Mouse (Mus musculus) lung, embryonic 16.5 days (tissue): Measurements from ENCODE around the gene Mcur1. TPM values are rescaled to one million over a fixed set of nuclear protein-coding genes. Genes with fewer than 3 reads are reported as not detected.

Source experiments
- ATAC-seq: fragments of 200-750 bp; cut with Nextera tagmentation; 2 replicates; pipeline ENCODE4 v1.8.0; 2017; ENCODE audit warnings: low read depth, mild to moderate bottlenecking, moderate library complexity
- H3K27ac ChIP-seq: fragments of 300-500 bp; sonication (generic); 2 replicates; pipeline ENCODE4 v1.5.1; 2014; ENCODE audit warnings: mild to moderate bottlenecking, control low read depth, low read length
- H3K27me3 ChIP-seq: fragments of 300-500 bp; sonication (generic); 2 replicates; pipeline ENCODE4 v1.6.1; 2014; ENCODE audit warnings: low read depth, low read length, mixed read lengths; ENCODE audit not compliant: control insufficient read depth, insufficient read depth
- H3K36me3 ChIP-seq: fragments of 300-500 bp; sonication (generic); 2 replicates; pipeline ENCODE4 v1.6.1; 2014; ENCODE audit warnings: low read length; ENCODE audit not compliant: control insufficient read depth, insufficient read depth
- H3K4me1 ChIP-seq: fragments of 300-500 bp; sonication (generic); replicated peaks from 2 replicates; pipeline ENCODE4 v1.6.1; 2014; ENCODE audit warnings: low read length, mixed read lengths; ENCODE audit not compliant: control insufficient read depth, insufficient read depth
- H3K4me2 ChIP-seq: fragments of 300-500 bp; sonication (generic); 2 replicates; pipeline ENCODE4 v1.6.1; 2014; ENCODE audit warnings: low read depth, low read length, control low read depth
- H3K4me3 ChIP-seq: fragments of 300-500 bp; sonication (generic); 2 replicates; pipeline ENCODE4 v1.5.1; 2014; ENCODE audit warnings: mild to moderate bottlenecking, low read length, control low read depth
- H3K9ac ChIP-seq: fragments of 300-500 bp; sonication (generic); 2 replicates; pipeline ENCODE4 v1.6.1; 2014; ENCODE audit warnings: low read length, control low read depth
- H3K9me3 ChIP-seq: fragments of 300-500 bp; sonication (generic); 2 replicates; pipeline ENCODE4 v1.6.1; 2016; ENCODE audit warnings: low read length; ENCODE audit not compliant: control insufficient read depth
- WGBS: fragments of 180-500 bp; shearing (Covaris S2); extraction: QIAGEN DNeasy Blood & Tissue Kit; methylation state at CpG from one replicate; pipeline ENCODE4 v1.1.7; 2014; 5-methylcytosine and 5-hydroxymethylcytosine counted together
- polyA plus RNA-seq: library from polyadenylated mRNA; unstranded; fragments of >200 nt; fragmentation: Nextera tagmentation; extraction: Ambion mirVana; gene quantifications from 2 replicates; pipeline ENCODE4 v1.2.1, GENCODE M21; 2015

Gene Mcur1
- polyA plus RNA-seq, 1 experiment from 2014 or later, result 16.4 TPM

- Histone ChIP-seq H3K27ac (peak overlapping the region; percentile 79), H3K4me3 (no peak overlapping the region), H3K4me1 (peaks cover 24% of the 10 kb centered on the region), H3K36me3 (no peaks in the 10 kb centered on the region), H3K9ac (no peak overlapping the region), H3K4me2 (no peak overlapping the region), H3K9me3 (no peaks in the 10 kb centered on the region), H3K27me3 (no peaks in the 10 kb centered on the region)
- peak; percentile 88 for ATAC-seq
- WGBS, result 32% methylated on average over 16 of the region's 16 CpGs
These were observed 35.3 kb downstream of the Mcur1 start for GRCm38 (mm10) chr13:43524491-43525362.

DNA sequence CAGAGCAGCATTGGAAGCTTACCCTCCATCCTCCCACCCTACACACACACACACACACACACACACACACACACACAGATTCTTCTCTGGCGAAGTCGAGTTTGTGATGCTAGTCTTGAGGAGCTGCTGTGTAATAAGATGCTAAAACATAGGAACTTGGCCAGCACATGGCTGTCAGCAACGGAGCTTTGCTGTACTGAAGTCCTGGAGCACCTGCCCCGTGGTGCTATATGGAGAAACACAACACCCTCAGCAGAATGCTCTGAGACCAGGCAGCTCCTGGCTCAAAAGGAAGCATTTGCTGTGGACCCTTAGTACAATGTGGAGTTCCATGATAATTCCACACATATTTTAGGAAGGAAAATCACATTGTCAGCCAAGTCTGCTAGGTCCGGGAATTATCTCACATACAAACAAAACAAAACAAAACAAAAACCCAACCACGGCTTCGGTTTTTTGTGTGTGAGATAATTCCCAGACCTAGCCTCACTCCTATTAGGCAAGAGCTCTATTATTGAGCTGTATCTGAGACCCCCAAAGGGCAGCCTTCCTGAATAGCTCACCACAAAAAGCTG lies 36.0 kb downstream of the Mcur1 start:
- ATAC-seq, result no peak
- H3K27me3 ChIP-seq, result no peaks in the 10 kb centered on the region
- H3K27ac ChIP-seq, result peak overlapping the region; percentile 79
- no peak overlapping the region for H3K4me3 ChIP-seq
- H3K36me3 ChIP-seq, result no peaks in the 10 kb centered on the region
- WGBS, result 48% methylated on average over 7 of the region's 7 CpGs
- no peak overlapping the region for H3K4me2 ChIP-seq
- peaks cover 24% of the 10 kb centered on the region for H3K4me1 ChIP-seq
- H3K9me3 ChIP-seq, result no peaks in the 10 kb centered on the region
- H3K9ac ChIP-seq, result no peak overlapping the region

DNA sequence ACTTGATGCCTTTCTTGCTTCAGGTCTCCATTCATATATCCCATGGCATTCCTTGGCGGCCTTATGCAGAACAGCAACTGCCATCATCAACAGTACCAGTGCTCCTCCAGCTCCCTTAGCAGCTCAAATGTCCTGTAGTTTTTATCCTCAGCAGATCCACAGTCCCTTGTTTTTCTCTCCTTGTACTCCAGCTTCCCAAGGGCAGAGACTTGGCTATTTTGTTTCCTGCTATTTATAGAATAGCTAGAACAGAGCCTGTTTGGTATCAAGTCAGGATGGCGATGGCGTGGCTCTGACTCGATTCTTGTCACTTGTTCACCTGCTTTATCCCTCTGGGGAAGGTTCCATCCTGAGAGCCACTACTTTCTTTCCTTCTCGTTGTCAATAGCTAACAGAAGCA lies 38.1 kb downstream of the Mcur1 start:
- WGBS, result 90% methylated on average over 5 of the region's 5 CpGs
- Histone ChIP-seq H3K9me3 (no peaks in the 10 kb centered on the region), H3K27ac (no peak overlapping the region), H3K4me1 (peaks cover 24% of the 10 kb centered on the region), H3K4me3 (no peak overlapping the region), H3K9ac (no peak overlapping the region), H3K36me3 (no peaks in the 10 kb centered on the region), H3K27me3 (no peaks in the 10 kb centered on the region), H3K4me2 (no peak overlapping the region)
- ATAC-seq, result no peak

DNA sequence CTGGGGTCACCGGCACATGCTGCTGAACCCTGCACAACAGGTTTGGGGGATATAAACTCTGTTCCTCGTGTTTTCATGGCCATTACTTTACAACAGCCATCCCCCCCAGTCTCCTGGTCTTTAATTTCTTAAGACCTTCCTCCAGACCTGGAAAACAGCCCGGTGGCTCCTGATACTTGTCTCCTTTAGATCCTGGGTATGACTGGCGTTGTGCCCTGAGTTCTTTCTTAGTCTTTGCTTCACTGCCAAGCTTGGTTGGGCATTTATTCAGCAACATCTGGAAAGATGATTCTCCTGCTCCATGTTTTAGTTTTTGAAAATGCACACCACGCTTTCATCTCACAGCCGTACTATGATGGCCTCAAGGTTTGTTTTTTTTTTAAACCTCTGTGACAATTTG lies 40.7 kb downstream of the Mcur1 start:
- no peaks in the 10 kb centered on the region for H3K36me3 ChIP-seq
- H3K9me3 ChIP-seq, result no peaks in the 10 kb centered on the region
- H3K4me1 ChIP-seq, result peaks cover 7% of the 10 kb centered on the region
- no peak for ATAC-seq
- H3K4me3 ChIP-seq, result no peak overlapping the region
- H3K27ac ChIP-seq, result no peak overlapping the region
- H3K4me2 ChIP-seq, result no peak overlapping the region
- no peak overlapping the region for H3K9ac ChIP-seq
- WGBS, result 68% methylated on average over 6 of the region's 6 CpGs
- H3K27me3 ChIP-seq, result no peaks in the 10 kb centered on the region

DNA sequence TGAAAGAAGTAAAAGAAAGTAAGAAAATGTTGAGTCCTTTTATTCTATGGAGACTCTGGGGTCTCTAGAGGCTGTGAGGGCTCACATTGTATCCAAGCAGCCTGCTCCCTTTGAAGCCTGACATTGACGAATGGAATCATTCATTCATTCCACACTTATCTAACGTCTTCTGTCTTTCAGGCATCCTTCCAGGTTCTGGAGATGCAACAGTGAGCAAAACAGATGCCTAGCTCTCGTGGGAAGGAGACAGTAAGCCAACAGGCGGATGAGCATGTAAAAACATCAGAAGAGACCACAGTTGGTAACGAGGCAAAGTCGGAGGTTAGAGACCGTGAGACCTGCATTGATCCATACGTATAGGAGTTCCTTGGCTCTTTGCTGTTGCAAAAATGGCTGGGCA lies 42.6 kb downstream of the Mcur1 start:
- no peak overlapping the region for H3K4me3 ChIP-seq
- ATAC-seq, result no peak
- no peak overlapping the region for H3K4me2 ChIP-seq
- H3K27ac ChIP-seq, result no peak overlapping the region
- no peaks in the 10 kb centered on the region for H3K4me1 ChIP-seq
- H3K9me3 ChIP-seq, result no peaks in the 10 kb centered on the region
- no peaks in the 10 kb centered on the region for H3K27me3 ChIP-seq
- H3K36me3 ChIP-seq, result no peaks in the 10 kb centered on the region
- WGBS, result 61% methylated on average over 8 of the region's 8 CpGs
- H3K9ac ChIP-seq, result no peak overlapping the region

GRCm38 (mm10) chr13:43516931-43517330 lies 43.1 kb downstream of the Mcur1 start:
- Histone ChIP-seq H3K9me3 (no peaks in the 10 kb centered on the region), H3K4me1 (no peaks in the 10 kb centered on the region), H3K9ac (no peak overlapping the region), H3K36me3 (no peaks in the 10 kb centered on the region), H3K27ac (no peak overlapping the region), H3K4me3 (no peak overlapping the region), H3K27me3 (no peaks in the 10 kb centered on the region), H3K4me2 (no peak overlapping the region)
- 60% methylated on average over 6 of the region's 6 CpGs for WGBS
- ATAC-seq, result no peak

DNA sequence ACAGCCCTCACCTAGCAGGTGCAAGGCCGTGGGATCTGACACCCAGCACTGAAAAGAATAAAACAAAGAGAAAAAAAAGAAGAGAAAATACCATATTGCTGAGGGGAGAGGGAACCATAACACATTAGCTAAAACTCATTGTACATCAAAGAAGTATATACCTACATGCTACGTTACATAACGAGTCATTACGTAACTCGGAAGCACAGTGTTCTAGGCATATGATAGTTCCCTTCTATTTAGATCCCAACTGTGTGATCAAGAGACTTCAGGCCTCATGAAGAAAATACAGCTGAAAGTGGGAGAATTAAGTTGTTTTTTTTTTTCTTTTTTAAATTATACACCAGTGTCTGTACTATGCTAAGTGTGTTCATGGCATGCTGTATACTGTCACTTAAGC lies 43.9 kb downstream of the Mcur1 start:
- 84% methylated on average over 5 of the region's 5 CpGs for WGBS
- Histone ChIP-seq H3K9ac (no peak overlapping the region), H3K4me2 (no peak overlapping the region), H3K4me1 (no peaks in the 10 kb centered on the region), H3K4me3 (no peak overlapping the region), H3K27me3 (no peaks in the 10 kb centered on the region), H3K36me3 (no peaks in the 10 kb centered on the region), H3K27ac (no peak overlapping the region), H3K9me3 (no peaks in the 10 kb centered on the region)
- ATAC-seq, result no peak

DNA sequence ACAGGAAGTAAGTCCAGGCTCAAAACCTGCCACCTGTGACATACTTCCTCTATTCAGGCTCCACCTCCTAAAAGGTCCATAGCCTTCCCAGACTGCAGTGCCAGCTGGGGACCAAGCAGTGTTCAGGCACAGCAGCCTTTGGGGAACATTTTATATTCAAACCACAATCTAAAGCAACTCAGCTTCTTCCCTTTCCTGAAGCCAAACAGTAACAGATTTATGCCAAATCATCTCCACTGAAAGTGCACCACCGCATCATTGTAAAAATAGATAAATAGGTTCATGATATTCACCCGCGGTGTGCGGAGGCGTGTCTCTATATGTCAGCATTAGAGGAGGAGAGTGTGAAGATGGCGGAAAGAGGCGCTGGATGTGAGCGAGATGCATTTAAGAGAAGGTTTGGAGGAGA lies 45.0 kb downstream of the Mcur1 start:
- Histone ChIP-seq H3K4me3 (no peak overlapping the region), H3K9me3 (no peaks in the 10 kb centered on the region), H3K4me1 (no peaks in the 10 kb centered on the region), H3K27me3 (no peaks in the 10 kb centered on the region), H3K27ac (no peak overlapping the region), H3K9ac (no peak overlapping the region), H3K4me2 (no peak overlapping the region), H3K36me3 (no peaks in the 10 kb centered on the region)
- ATAC-seq, result no peak
- WGBS, result 56% methylated on average over 8 of the region's 8 CpGs

DNA sequence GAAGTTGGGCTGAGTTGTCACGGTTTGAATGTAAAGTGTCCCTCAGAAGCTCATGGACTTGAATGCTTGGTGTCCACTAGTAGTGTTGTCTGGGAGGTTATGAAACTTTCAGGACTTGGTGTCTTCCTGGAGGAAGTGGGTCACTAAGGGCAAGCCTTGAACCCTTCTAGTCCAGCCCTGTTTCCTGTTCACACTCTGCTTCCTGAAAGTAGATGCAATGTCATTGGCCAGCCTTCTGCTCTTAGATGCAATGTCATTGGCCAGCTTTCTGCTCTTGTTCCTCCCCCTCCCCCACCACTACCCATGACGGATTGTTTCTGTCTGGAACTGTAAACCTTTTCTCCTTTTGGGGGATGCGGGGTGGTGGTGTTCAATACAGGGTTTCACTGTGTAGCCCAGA lies 47.3 kb downstream of the Mcur1 start:
- 86% methylated on average over 3 of the region's 3 CpGs for WGBS
- no peaks in the 10 kb centered on the region for H3K9me3 ChIP-seq
- ATAC-seq, result no peak

More for the DNA sequence above, 47.3 kb downstream of the Mcur1 start:
- Histone ChIP-seq H3K27me3 (no peaks in the 10 kb centered on the region), H3K36me3 (no peaks in the 10 kb centered on the region), H3K9ac (no peak overlapping the region), H3K4me3 (no peak overlapping the region), H3K4me2 (no peak overlapping the region), H3K4me1 (no peaks in the 10 kb centered on the region), H3K27ac (no peak overlapping the region)
